Mouse (Mus musculus) G1E-ER4 (cell line): ENCODE data around the gene Tkt. TPM values are rescaled to one million over a fixed set of nuclear protein-coding genes. Genes with fewer than 3 reads are reported as not detected.

ENCODE experiments used
- GATA1 ChIP-seq: IDR thresholded peaks from one replicate; pipeline ENCODE4 v1.8.0; 2012; ENCODE audit warnings: low read length, inconsistent platforms
- polyA plus RNA-seq: library from polyadenylated mRNA; stranded (reverse); fragments of >175 nt; gene quantifications from 2 replicates; pipeline ENCODE4 v1.2.3, GENCODE M21; 2012

Gene Tkt
- polyA plus RNA-seq = 875 and 1,011 TPM in 2 replicates

- no peak for TF ChIP-seq GATA1
These were observed at the start of gene Tkt for GRCm38 (mm10) chr14:30548131-30548720. Gene Tkt, plus strand, starts transcription at chr14:30548359.

- no peak for TF ChIP-seq GATA1
These were observed 43.2 kb upstream of the Tkt start for GRCm38 (mm10) chr14:30504990-30505389.

- no peak for TF ChIP-seq GATA1
These were observed 37.9 kb upstream of the Tkt start for GRCm38 (mm10) chr14:30510214-30510763.

- no peak for TF ChIP-seq GATA1
These were observed 35.3 kb upstream of the Tkt start for GRCm38 (mm10) chr14:30512896-30513295.

- no peak for TF ChIP-seq GATA1
These were observed 32.0 kb upstream of the Tkt start for GRCm38 (mm10) chr14:30515931-30516723.

- TF ChIP-seq GATA1 = no peak
These were observed 28.8 kb upstream of the Tkt start for GRCm38 (mm10) chr14:30519323-30519722.

GRCm38 (mm10) chr14:30523356-30523755 lies 24.8 kb upstream of the Tkt start:
- no peak for TF ChIP-seq GATA1

GRCm38 (mm10) chr14:30528392-30528791 lies 19.8 kb upstream of the Tkt start:
- no peak for TF ChIP-seq GATA1

- no peak for TF ChIP-seq GATA1
These were observed 19.2 kb upstream of the Tkt start for GRCm38 (mm10) chr14:30528961-30529360.

GRCm38 (mm10) chr14:30529454-30529853 lies 18.7 kb upstream of the Tkt start:
- TF ChIP-seq GATA1 = no peak

- TF ChIP-seq GATA1 = no peak
These were observed 17.4 kb upstream of the Tkt start for GRCm38 (mm10) chr14:30530726-30531269.

GRCm38 (mm10) chr14:30531431-30531830 lies 16.7 kb upstream of the Tkt start:
- TF ChIP-seq GATA1 = no peak

GRCm38 (mm10) chr14:30531896-30532295 lies 16.3 kb upstream of the Tkt start:
- no peak for TF ChIP-seq GATA1

GRCm38 (mm10) chr14:30533780-30534450 lies 14.2 kb upstream of the Tkt start:
- no peak for TF ChIP-seq GATA1

GRCm38 (mm10) chr14:30541541-30541940 lies 6.6 kb upstream of the Tkt start:
- TF ChIP-seq GATA1 = no peak
